ENCODE assay signal across 7 mouse cellular contexts in genomic region chr12:24741535-24741934, GRCm38 (mm10). TPM values are rescaled to one million over a fixed set of nuclear protein-coding genes. Genes with fewer than 3 reads are reported as not detected.
A peak's percentile ranks its signal among the peaks of the same experiment; 100 is the strongest.
DNase-seq lines count a peak whose midpoint lies in the region; ATAC-seq and TF ChIP-seq lines count a peak whose summit lies in the region.
"Not testable (repeated sequence)": the region's sequence is repeated elsewhere in the genome, so short reads cannot be mapped to it uniquely, and the experiment has no call there.

No protein-coding gene starts in this region.

- WGBS in kidney, postnatal 0 days = 74% methylated on average over 6 of the region's 6 CpGs

- not testable (repeated sequence) for H3K27ac ChIP-seq in kidney, postnatal 0 days

- not testable (repeated sequence) for H3K4me2 ChIP-seq in kidney, postnatal 0 days (ENCODE audit: low read length)

- not testable (repeated sequence) for H3K9me3 ChIP-seq in kidney, postnatal 0 days (replicated peaks; ENCODE audit: low read length)

- H3K27me3 ChIP-seq in kidney, postnatal 0 days (ENCODE audit: insufficient read depth, low read length); splenic B cell, adult 2 months (ENCODE audit: control insufficient read depth, insufficient read depth, low read length, poor library complexity, severe bottlenecking): not testable (repeated sequence)

- H3K4me1 ChIP-seq in kidney, postnatal 0 days (replicated peaks; ENCODE audit: insufficient read depth, low read length) = not testable (repeated sequence)

- not testable (repeated sequence) for H3K9ac ChIP-seq in kidney, postnatal 0 days (ENCODE audit: low read depth, low read length)

- peak; percentile 57 for TF ChIP-seq CTCF in kidney, postnatal 0 days (IDR thresholded peaks at IDR 0.05; ENCODE audit: low read depth)

- not testable (repeated sequence) for H3K4me3 ChIP-seq in kidney, postnatal 0 days (replicated peaks; ENCODE audit: low read depth, low read length)

- ATAC-seq in kidney, postnatal 0 days (replicated peaks; ENCODE audit: low FRiP score, low read depth) = not testable (repeated sequence)

- not testable (repeated sequence) for H3K36me3 ChIP-seq in kidney, postnatal 0 days (ENCODE audit: insufficient read depth, low read length); splenic B cell, adult 2 months (ENCODE audit: control insufficient read depth, insufficient read depth, low read length, poor library complexity, severe bottlenecking)

- DNase-seq in CD4-positive, CD25-positive, alpha-beta regulatory T cell, adult 2 months (ENCODE audit: low read depth, low spot score) = peak; percentile 47
- peak; percentile 39 for DNase-seq in MEL-GATA-1-ER (ENCODE audit: extremely low read depth, low read depth)
- DNase-seq in c-Kit-positive CD71-positive TER-119-negative erythroid progenitor cells, embryonic 14.5 days (ENCODE audit: low read depth) = peak; percentile 51
- peak; percentile 79 for DNase-seq in heart, adult 11 months
- DNase-seq in kidney, postnatal 0 days (ENCODE audit: low spot score) = not testable (repeated sequence)
- peak; percentile 29 for DNase-seq in lung, postnatal 36 days
- peak; percentile 34 for DNase-seq in splenic B cell, adult 2 months (ENCODE audit: low read depth, low spot score)

RNA-seq across cellular contexts. Expression of gene Rrm2, which starts 33.5 kb away (rescaled TPM):
- 101 and 136 TPM in 2 replicates for polyA plus RNA-seq in kidney, postnatal 0 days (2015; fragmentation: Nextera tagmentation; extraction: Ambion mirVana)

RNA-seq across cellular contexts. Expression of gene Cys1, which starts 59.9 kb away (rescaled TPM):
- 16.2 and 16.4 TPM in 2 replicates for polyA plus RNA-seq in kidney, postnatal 0 days (2015; fragmentation: Nextera tagmentation; extraction: Ambion mirVana)
